Mouse (Mus musculus): Measurements from ENCODE around the gene Tor4a. TPM values are rescaled to one million over a fixed set of nuclear protein-coding genes. Genes with fewer than 3 reads are reported as not detected.
A peak's percentile ranks its signal among the peaks of the same experiment; 100 is the strongest.

Tor4a gene
- polyA plus RNA-seq, 1 experiment from 2014 or later = 2.9 TPM

DNA sequence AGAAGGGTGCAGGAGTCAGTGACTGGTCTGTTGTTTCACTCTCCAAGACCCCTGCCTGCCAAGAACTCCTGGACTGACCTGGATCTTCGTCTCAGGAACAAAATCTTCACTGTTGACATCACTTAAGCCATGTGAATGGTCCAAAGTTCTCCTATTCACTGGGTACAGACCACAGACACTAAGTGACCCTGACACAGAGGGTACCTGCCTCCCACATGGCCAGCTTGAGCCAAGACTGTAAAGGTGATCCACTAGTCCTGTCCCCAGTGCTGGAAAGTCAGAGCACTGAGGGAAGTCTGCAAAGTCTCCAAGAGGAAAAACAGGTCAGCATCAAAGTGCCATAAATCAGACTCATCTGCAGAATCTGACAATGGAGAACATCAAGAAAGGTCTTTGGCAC lies 10.9 kb upstream of the Tor4a start:
- ATAC-seq (ENCODE audit: insufficient number of reproducible peaks, insufficient read depth, low FRiP score, low TSS enrichment, low read depth) = no peak
- peaks cover 14% of the 10 kb centered on the region for H3K4me1 ChIP-seq (replicated peaks)
- WGBS = 84% methylated on average over 1 of the region's 1 CpGs
- no peak overlapping the region for H3K9ac ChIP-seq (replicated peaks)
- no peaks in the 10 kb centered on the region for H3K9me3 ChIP-seq
- H3K27ac ChIP-seq = no peak overlapping the region
- H3K27me3 ChIP-seq = no peaks in the 10 kb centered on the region
- H3K36me3 ChIP-seq = peaks cover 64% of the 10 kb centered on the region
- no peak overlapping the region for H3K4me2 ChIP-seq
- no peak overlapping the region for H3K4me3 ChIP-seq (replicated peaks)

DNA sequence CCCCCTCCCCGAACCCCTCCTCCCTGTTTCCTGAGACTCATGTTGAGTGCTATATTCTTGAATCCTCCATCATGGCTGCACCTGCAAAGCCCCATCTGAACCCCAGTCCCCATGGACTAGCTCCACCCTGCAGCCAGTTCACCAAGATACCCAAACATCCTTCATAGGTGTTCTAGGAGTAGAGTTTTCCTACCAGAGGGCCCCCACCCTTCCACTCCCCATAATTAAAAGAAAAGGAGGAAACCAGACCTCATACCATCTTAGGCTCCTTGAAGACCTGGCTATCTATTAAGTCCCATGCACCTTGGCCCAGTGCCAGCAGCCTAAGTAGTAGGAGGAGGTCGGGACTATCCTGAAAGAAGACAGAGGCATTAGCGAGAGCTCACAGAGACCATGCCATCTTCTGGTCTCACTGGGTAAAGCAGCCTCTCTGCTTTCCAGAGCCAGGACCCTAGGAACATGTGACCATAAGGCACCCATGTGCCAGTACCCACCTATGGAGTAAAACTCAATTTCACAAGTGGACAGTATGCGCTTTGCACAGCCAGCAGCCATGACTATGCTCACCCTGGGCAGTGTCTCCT lies 7.0 kb upstream of the Tor4a start:
- Histone ChIP-seq H3K9ac (replicated peaks) (no peak overlapping the region), H3K36me3 (peaks cover 96% of the 10 kb centered on the region), H3K27ac (no peak overlapping the region), H3K27me3 (no peaks in the 10 kb centered on the region), H3K4me1 (replicated peaks) (no peaks in the 10 kb centered on the region), H3K4me3 (replicated peaks) (no peak overlapping the region), H3K4me2 (no peak overlapping the region), H3K9me3 (no peaks in the 10 kb centered on the region)
- no peak for ATAC-seq (ENCODE audit: insufficient number of reproducible peaks, insufficient read depth, low FRiP score, low TSS enrichment, low read depth)
- 68% methylated on average over 4 of the region's 4 CpGs for WGBS

DNA sequence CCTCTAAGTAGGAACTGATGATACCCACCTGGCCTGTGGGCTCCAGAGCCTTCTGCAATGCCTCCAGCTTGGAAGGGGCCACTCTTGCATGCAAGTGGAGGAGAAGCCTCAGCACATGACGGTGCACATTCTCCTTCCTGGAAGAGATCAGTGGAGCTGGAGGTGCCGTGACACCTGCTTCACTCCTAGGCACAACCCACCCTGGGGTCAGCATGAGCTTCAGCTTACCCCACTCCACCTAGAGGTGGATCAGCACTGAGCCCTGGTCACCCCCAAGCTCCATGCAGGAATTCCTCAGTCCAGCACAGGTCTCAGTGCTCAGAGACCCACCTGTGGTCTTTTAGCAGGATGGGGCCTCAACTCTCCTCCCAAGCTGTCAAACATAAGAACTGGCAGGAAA lies 3.9 kb upstream of the Tor4a start:
- peaks cover 15% of the 10 kb centered on the region for H3K4me1 ChIP-seq (replicated peaks)
- no peak overlapping the region for H3K9ac ChIP-seq (replicated peaks)
- WGBS = 96% methylated on average over 2 of the region's 2 CpGs
- peaks cover 17% of the 10 kb centered on the region for H3K27me3 ChIP-seq
- H3K27ac ChIP-seq = no peak overlapping the region
- peaks cover 70% of the 10 kb centered on the region for H3K36me3 ChIP-seq
- H3K4me2 ChIP-seq = no peak overlapping the region
- ATAC-seq (ENCODE audit: insufficient number of reproducible peaks, insufficient read depth, low FRiP score, low TSS enrichment, low read depth) = no peak
- H3K9me3 ChIP-seq = no peaks in the 10 kb centered on the region
- H3K4me3 ChIP-seq (replicated peaks) = no peak overlapping the region

DNA sequence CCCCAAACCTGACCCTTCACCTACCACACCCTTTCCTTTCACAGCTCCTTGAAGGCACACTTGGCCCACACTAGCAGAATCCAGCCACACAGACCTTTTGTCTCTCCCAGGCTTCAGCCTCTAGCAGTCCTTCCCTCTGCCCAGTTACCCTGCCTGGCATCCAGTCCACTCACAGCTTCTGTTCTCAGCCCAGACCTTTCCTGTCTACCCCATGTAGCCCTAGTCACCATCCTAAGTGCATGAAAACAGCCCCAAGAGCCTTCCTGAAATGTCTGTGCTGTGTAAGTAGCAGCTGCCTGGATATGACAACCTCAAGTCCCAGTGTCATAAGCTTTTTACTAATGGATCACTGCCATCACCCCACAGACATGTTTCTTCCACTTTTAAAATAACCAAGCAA lies 1.3 kb upstream of the Tor4a start:
- Histone ChIP-seq H3K27me3 (peaks cover 37% of the 10 kb centered on the region), H3K27ac (no peak overlapping the region), H3K9me3 (no peaks in the 10 kb centered on the region), H3K36me3 (peaks cover 43% of the 10 kb centered on the region), H3K9ac (replicated peaks) (no peak overlapping the region), H3K4me1 (replicated peaks) (peaks cover 28% of the 10 kb centered on the region), H3K4me2 (no peak overlapping the region), H3K4me3 (replicated peaks) (no peak overlapping the region)
- ATAC-seq (ENCODE audit: insufficient number of reproducible peaks, insufficient read depth, low FRiP score, low TSS enrichment, low read depth) = no peak

DNA sequence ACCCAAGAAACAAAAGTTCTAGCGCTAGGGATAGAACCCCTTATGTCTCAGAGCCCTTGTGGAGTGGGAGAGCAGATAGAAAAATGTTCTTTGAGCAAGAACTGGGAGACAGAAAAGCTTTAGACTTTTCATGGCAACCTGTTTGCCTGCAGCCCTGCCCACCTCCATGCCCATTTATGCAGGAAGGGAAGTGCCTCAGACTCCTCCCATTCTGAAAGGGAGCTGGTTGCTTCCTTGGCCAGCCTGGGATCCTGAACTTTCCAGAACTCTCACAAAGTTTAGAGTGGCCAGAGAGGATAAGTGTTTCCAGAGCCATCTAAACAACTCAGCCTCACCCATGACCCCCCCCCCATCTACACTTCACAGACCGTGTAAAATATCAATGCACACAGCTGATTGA lies 505 bp upstream of the Tor4a start:
- Histone ChIP-seq H3K9me3 (no peaks in the 10 kb centered on the region), H3K4me3 (replicated peaks) (no peak overlapping the region), H3K9ac (replicated peaks) (no peak overlapping the region), H3K4me2 (peak overlapping the region; percentile 43), H3K36me3 (peaks cover 35% of the 10 kb centered on the region), H3K27ac (no peak overlapping the region), H3K4me1 (replicated peaks) (peaks cover 28% of the 10 kb centered on the region), H3K27me3 (peaks cover 37% of the 10 kb centered on the region)
- ATAC-seq (ENCODE audit: insufficient number of reproducible peaks, insufficient read depth, low FRiP score, low TSS enrichment, low read depth) = no peak
- 20% methylated on average over 2 of the region's 2 CpGs for WGBS

DNA sequence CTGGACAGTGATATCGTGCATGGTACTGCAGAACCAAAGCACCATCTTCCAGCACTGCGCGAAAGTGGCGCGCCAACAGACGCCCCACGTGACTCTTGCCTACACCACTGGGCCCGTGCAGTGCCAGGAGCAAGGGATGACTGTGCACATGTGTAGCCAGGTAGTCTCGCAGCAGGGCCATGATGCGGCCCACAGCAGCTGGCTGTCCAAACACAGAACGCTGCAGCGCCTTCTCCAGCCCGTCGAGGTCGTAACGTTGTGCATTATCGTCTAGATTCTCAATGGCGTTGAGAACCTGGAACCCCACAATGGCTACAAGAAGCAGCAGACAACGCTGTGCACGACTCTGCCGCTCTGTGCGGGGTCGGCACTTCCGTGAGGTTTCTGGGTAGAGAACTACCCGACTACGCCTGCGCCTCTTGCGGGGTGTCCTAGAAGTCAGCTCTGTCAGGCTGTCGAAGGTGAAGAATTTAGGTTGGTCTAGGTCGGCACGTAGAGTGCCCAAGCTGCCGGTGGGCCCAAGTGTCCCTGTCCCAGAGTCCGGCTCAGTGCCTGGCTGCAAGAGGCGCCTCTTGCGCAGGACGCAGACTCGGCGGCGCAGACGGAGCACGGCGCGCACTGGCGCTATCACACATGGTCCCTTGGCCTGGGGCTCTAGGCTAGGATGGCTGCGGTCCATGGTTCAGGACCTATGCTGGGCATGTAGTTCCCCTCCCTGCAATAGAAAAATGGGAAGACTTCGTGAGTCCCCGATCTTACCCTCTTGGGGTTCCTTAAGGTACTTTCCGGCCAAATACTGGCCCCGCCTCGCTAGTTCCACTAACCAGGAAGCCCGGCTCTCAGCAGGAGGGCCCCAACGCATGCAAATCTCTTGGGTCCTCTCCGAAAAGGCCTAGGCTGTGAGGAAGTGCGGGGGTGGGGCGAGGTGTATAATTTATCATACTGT lies 1.2 kb downstream of the Tor4a start:
- Histone ChIP-seq H3K9ac (replicated peaks) (no peak overlapping the region; the same call in 1 of the 2 replicates), H3K27ac (no peak overlapping the region)

DNA sequence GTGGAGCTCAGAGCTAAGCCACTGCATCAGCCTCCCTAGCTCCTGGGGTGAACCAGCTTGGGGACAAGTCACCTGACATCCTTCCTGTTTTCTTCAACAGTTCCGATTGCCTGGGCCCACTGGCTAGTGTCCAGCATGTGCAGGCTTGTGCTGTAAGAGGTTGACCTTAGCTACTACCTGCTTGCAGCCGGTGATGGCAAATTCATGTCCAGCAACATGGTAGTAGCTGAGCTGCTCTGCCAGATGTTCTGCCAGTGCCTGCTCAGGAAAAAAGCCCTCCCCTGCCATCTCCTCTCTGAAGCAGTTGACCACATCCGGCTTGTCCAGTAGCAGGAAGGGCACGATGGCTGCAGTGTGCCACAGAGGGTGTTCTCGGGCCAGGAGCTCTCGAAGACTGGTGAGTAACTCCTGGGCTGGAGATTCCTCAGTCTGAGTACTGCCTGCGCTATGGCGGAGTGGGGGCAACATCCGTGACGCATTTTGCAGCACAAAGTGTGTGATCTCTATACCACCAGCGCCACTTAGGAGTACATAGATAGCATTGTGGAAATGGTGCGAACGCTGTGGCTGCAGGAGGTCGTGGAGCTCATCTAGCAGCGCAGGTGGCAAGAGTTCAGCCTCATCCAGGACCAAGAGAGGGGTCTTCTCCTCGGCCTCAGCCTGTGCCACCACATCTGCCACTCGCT lies 2.1 kb downstream of the Tor4a start:
- 85% methylated on average over 17 of the region's 17 CpGs for WGBS
- H3K36me3 ChIP-seq = peaks cover 10% of the 10 kb centered on the region
- peak overlapping the region; percentile 29; the same call in 1 of the 2 replicates for H3K4me3 ChIP-seq (replicated peaks)
- H3K9me3 ChIP-seq = no peaks in the 10 kb centered on the region
- no peak overlapping the region; the same call in 1 of the 2 replicates for H3K4me2 ChIP-seq
- no peak overlapping the region for H3K27ac ChIP-seq
- no peak overlapping the region for H3K9ac ChIP-seq (replicated peaks)
- no peak for ATAC-seq (ENCODE audit: insufficient number of reproducible peaks, insufficient read depth, low FRiP score, low TSS enrichment, low read depth)
- peaks cover 37% of the 10 kb centered on the region for H3K27me3 ChIP-seq
- H3K4me1 ChIP-seq (replicated peaks) = peaks cover 28% of the 10 kb centered on the region

More for the DNA sequence above, 1.2 kb downstream of the Tor4a start:
- Histone ChIP-seq H3K36me3 (peaks cover 18% of the 10 kb centered on the region), H3K27me3 (peaks cover 37% of the 10 kb centered on the region), H3K4me3 (replicated peaks) (peak overlapping the region; percentile 29), H3K4me2 (peak overlapping the region; percentile 43), H3K9me3 (no peaks in the 10 kb centered on the region), H3K4me1 (replicated peaks) (peaks cover 28% of the 10 kb centered on the region)
- 22% methylated on average over 55 of the region's 55 CpGs for WGBS
- ATAC-seq (ENCODE audit: insufficient number of reproducible peaks, insufficient read depth, low FRiP score, low TSS enrichment, low read depth) = no peak

DNA sequence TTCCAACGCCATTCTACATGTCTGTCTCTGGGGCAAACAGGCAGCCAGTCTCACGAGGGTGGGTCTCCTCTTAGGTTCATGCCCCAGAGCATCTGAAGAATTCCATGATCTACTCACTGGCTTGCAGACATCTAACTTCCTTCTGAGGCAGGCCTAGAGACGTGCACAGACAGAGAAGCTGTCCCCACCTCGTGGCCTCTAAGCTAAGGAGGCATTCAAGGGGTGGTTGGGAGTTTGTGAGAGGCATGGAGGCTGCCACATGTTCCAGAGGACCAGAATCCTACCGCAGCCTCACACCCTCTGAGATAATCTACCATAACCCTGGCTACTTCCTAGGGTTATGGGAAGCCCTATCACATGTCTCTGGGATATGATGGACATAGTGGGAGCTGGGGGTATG lies 2.7 kb downstream of the Tor4a start:
- H3K4me2 ChIP-seq = no peak overlapping the region
- H3K27ac ChIP-seq = no peak overlapping the region
- peaks cover 28% of the 10 kb centered on the region for H3K4me1 ChIP-seq (replicated peaks)
- H3K9me3 ChIP-seq = no peaks in the 10 kb centered on the region
- H3K4me3 ChIP-seq (replicated peaks) = no peak overlapping the region
- peaks cover 37% of the 10 kb centered on the region for H3K27me3 ChIP-seq
- ATAC-seq (ENCODE audit: insufficient number of reproducible peaks, insufficient read depth, low FRiP score, low TSS enrichment, low read depth) = no peak
- no peak overlapping the region for H3K9ac ChIP-seq (replicated peaks)
- 79% methylated on average over 5 of the region's 5 CpGs for WGBS
- H3K36me3 ChIP-seq = peaks cover 4% of the 10 kb centered on the region; the same call in 1 of the 2 replicates

DNA sequence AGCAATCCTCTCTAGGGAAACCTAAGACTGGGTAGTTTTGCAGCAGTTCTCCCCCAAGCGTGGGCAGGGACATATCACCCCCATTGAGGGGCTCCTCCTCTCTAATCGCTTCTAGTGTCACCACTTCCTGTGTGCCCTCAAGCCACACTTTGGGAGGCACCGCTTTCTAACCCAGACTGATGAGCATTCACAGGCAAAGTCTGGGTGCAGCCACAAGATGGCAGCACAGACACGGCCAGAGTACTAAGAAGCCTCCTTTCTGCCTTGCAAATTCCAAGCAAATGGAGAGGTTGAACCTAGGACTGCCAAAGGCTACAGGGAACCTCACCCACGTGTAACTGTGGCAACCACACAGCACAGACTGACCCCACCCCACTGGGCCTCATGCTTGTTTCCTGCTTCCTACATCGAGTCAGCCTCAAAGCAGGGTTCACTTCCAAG lies 3.3 kb downstream of the Tor4a start:
- peak; percentile 76; the same call in 1 of the 2 replicates for ATAC-seq (ENCODE audit: insufficient number of reproducible peaks, insufficient read depth, low FRiP score, low TSS enrichment, low read depth)
- Histone ChIP-seq H3K36me3 (no peaks in the 10 kb centered on the region; the same call in 1 of the 2 replicates), H3K9me3 (no peaks in the 10 kb centered on the region), H3K4me1 (replicated peaks) (peaks cover 28% of the 10 kb centered on the region), H3K9ac (replicated peaks) (peak overlapping the region; percentile 19; the same call in 1 of the 2 replicates), H3K27me3 (peaks cover 37% of the 10 kb centered on the region), H3K4me3 (replicated peaks) (no peak overlapping the region), H3K27ac (no peak overlapping the region), H3K4me2 (no peak overlapping the region)
- WGBS = 2% methylated on average over 6 of the region's 6 CpGs

DNA sequence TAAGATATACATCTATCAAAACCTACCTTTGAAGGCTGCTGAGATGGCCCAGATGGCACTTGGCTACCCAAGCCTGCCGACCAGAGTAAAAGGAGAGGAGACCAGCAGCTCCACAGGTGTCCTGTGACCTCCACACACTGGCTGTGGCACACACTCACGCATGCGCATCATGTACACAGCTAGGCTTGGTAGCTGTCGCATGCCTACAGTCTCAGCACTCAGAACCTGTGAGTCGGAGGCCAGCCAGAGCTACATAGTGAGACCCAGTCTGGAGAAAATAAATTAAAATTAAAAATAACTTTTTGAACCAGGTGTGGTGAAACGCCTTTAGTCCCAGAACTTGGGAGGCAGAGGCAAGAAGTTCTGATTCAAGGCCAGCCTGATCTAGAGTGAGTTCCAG lies 8.8 kb downstream of the Tor4a start:
- Histone ChIP-seq H3K4me1 (replicated peaks) (peaks cover 3% of the 10 kb centered on the region; the same call in 1 of the 2 replicates), H3K4me2 (no peak overlapping the region), H3K27me3 (peaks cover 35% of the 10 kb centered on the region), H3K36me3 (no peaks in the 10 kb centered on the region), H3K4me3 (replicated peaks) (no peak overlapping the region), H3K9ac (replicated peaks) (no peak overlapping the region), H3K27ac (no peak overlapping the region), H3K9me3 (no peaks in the 10 kb centered on the region)
- no peak for ATAC-seq (ENCODE audit: insufficient number of reproducible peaks, insufficient read depth, low FRiP score, low TSS enrichment, low read depth)
- 83% methylated on average over 6 of the region's 6 CpGs for WGBS

DNA sequence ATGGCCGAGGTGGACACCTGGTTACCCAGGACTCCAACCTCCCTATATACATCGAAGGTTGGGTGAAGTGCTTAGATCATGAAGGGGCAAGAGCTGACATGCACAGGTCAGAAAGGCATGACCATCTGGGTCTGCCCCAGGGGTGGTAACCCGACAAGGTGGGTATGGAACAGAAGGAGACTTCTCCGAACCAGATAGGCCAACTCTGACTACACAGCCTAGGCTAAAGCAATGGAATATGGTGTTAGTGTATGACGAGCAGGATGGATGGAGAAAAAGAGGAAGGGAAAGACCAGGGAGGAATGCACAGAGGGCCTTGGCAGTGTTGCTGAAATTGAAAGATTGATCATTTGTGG lies 10.1 kb downstream of the Tor4a start:
- Histone ChIP-seq H3K4me2 (peak overlapping the region; percentile 91), H3K36me3 (no peaks in the 10 kb centered on the region), H3K27me3 (peaks cover 47% of the 10 kb centered on the region), H3K9me3 (no peaks in the 10 kb centered on the region), H3K4me1 (replicated peaks) (peaks cover 9% of the 10 kb centered on the region), H3K9ac (replicated peaks) (no peak overlapping the region), H3K4me3 (replicated peaks) (peak overlapping the region; percentile 49), H3K27ac (no peak overlapping the region)
- peak; percentile 1; the same call in 1 of the 2 replicates for ATAC-seq (ENCODE audit: insufficient number of reproducible peaks, insufficient read depth, low FRiP score, low TSS enrichment, low read depth)
- WGBS = 30% methylated on average over 5 of the region's 5 CpGs

Data from limb, embryonic 12.5 days (tissue).